ENCODE assay signal across 8 mouse cellular contexts in genomic region chr7:29155196-29155837, GRCm38 (mm10). TPM values are rescaled to one million over a fixed set of nuclear protein-coding genes. Genes with fewer than 3 reads are reported as not detected.
DNase-seq lines count a peak whose midpoint lies in the region; ATAC-seq and TF ChIP-seq lines count a peak whose summit lies in the region.

No protein-coding gene starts in this region.

- peaks cover 10% of the 10 kb centered on the region for H3K4me1 ChIP-seq in cerebellum, adult 2 months (ENCODE audit: control insufficient read depth, insufficient read depth, low read length)
- H3K4me1 ChIP-seq in forebrain, postnatal 0 days (ENCODE audit: insufficient read depth), result no peaks in the 10 kb centered on the region
- H3K4me1 ChIP-seq in lung, embryonic 14.5 days (ENCODE audit: insufficient read depth), result 0 out of 2 replicates have a peak, but pooled peaks cover 3% of the 10 kb centered on the region

- H3K4me3 ChIP-seq in cerebellum, adult 2 months (replicated peaks; ENCODE audit: insufficient read depth, low read depth, low read length), result peak overlapping the region; percentile 66
- peak overlapping the region; percentile 78 for H3K4me3 ChIP-seq in forebrain, postnatal 0 days (ENCODE audit: low read depth, low read length)
- H3K4me3 ChIP-seq in lung, embryonic 14.5 days (ENCODE audit: low read depth, low read length), result peak overlapping the region; percentile 80

- no peaks in the 10 kb centered on the region for H3K9me3 ChIP-seq in forebrain, postnatal 0 days (ENCODE audit: low read length)
- no peaks in the 10 kb centered on the region for H3K9me3 ChIP-seq in lung, embryonic 14.5 days (ENCODE audit: low read depth, low read length)

- TF ChIP-seq POLR2A in cerebellum, adult 2 months (IDR thresholded peaks at IDR 0.05; ENCODE audit: borderline replicate concordance, insufficient read depth, low read length), result peak; percentile 75

- H3K27ac ChIP-seq in cerebellum, adult 2 months (ENCODE audit: insufficient read depth, low read length), result peak overlapping the region; percentile 78
- peak overlapping the region; percentile 86 for H3K27ac ChIP-seq in forebrain, postnatal 0 days (ENCODE audit: low read depth, low read length)
- H3K27ac ChIP-seq in lung, embryonic 14.5 days (ENCODE audit: low read depth), result peak overlapping the region; percentile 84

- no peak for TF ChIP-seq CTCF in cerebellum, adult 2 months (IDR thresholded peaks at IDR 0.05; ENCODE audit: borderline replicate concordance, insufficient read depth, low read depth, low read length)
- TF ChIP-seq CTCF in forebrain, postnatal 0 days (IDR thresholded peaks at IDR 0.05; ENCODE audit: low read depth), result peak; percentile 52
- no peak for TF ChIP-seq CTCF in lung, embryonic 14.5 days (IDR thresholded peaks at IDR 0.05; ENCODE audit: low read depth)

- peak; percentile 92 for ATAC-seq in forebrain, postnatal 0 days
- peak; percentile 93 for ATAC-seq in lung, embryonic 14.5 days (ENCODE audit: insufficient read depth)

- no peaks in the 10 kb centered on the region for H3K27me3 ChIP-seq in cerebellum, adult 2 months (ENCODE audit: control insufficient read depth, insufficient read depth, low read length)
- H3K27me3 ChIP-seq in forebrain, postnatal 0 days (ENCODE audit: insufficient read depth, low read length), result no peaks in the 10 kb centered on the region
- peaks cover 19% of the 10 kb centered on the region for H3K27me3 ChIP-seq in lung, embryonic 14.5 days (ENCODE audit: insufficient read depth, low read length)

- DNase-seq in MEL-GATA-1-ER (ENCODE audit: extremely low read depth, low read depth), result peak; percentile 44
- peak; percentile 93 to 94 for DNase-seq in cerebellum, adult 2 months
- peak; percentile 89 for DNase-seq in forebrain, postnatal 0 days
- DNase-seq in heart, postnatal 4 days, result peak; percentile 89
- DNase-seq in layer of hippocampus, adult 8-10 months (ENCODE audit: low spot score in 2 of 2), result peak; percentile 78 to 86
- peak; percentile 92 for DNase-seq in lung, embryonic 14.5 days
- DNase-seq in ovary, postnatal 10 days (ENCODE audit: low spot score), result peak; percentile 60
- DNase-seq in thymus, postnatal 0 days (ENCODE audit: low spot score), result peak; percentile 64

- peak overlapping the region; percentile 87 for H3K4me2 ChIP-seq in forebrain, postnatal 0 days (ENCODE audit: low read depth)
- peak overlapping the region; percentile 97 for H3K4me2 ChIP-seq in lung, embryonic 14.5 days

- 6% methylated on average over 37 of the region's 37 CpGs for WGBS in cerebellum, adult 2 months
- 7% methylated on average over 37 of the region's 37 CpGs for WGBS in forebrain, postnatal 0 days
- WGBS in lung, embryonic 14.5 days, result 7% methylated on average over 37 of the region's 37 CpGs

- no peaks in the 10 kb centered on the region; the same call in 1 of the 2 replicates for H3K36me3 ChIP-seq in forebrain, postnatal 0 days (ENCODE audit: insufficient read depth)
- no peaks in the 10 kb centered on the region for H3K36me3 ChIP-seq in lung, embryonic 14.5 days (ENCODE audit: insufficient read depth)

- H3K9ac ChIP-seq in forebrain, postnatal 0 days, result peak overlapping the region; percentile 69
- H3K9ac ChIP-seq in lung, embryonic 14.5 days, result peak overlapping the region; percentile 70

RNA-seq across cellular contexts. Expression of gene Fam98c, which starts 0.7 kb away (rescaled TPM):
- polyA plus RNA-seq in cerebellum, adult 2 months (2012; rRNA removed), result 76.2 and 81.4 TPM in 2 replicates
- 15.9 and 23.5 TPM in 2 replicates for total RNA-seq in forebrain, postnatal 0 days (2014; rRNA removed)
- 24.7 and 25.3 TPM in 2 replicates for polyA plus RNA-seq in forebrain, postnatal 0 days (2015; fragmentation: Nextera tagmentation; extraction: Ambion mirVana)
- 10 to 100 TPM; 13.6 to 14.6 TPM for total RNA-seq in heart, postnatal 4 days (2021)
- 10 to 100 TPM; 27.9 to 32.4 (median 29.9) TPM for total RNA-seq in layer of hippocampus, adult 8-10 months (2022)
- 10.7 and 16.3 TPM in 2 replicates for polyA plus RNA-seq in lung, embryonic 14.5 days (2014; fragmentation: Nextera tagmentation; extraction: Ambion mirVana)
- polyA plus RNA-seq in thymus, postnatal 0 days (2015; fragmentation: Nextera tagmentation; extraction: Ambion mirVana), result 49.7 and 54.4 TPM in 2 replicates

RNA-seq across cellular contexts. Expression of gene Ggn, which starts 14.7 kb away (rescaled TPM):
- 0.86 and 1.1 TPM in 2 replicates for polyA plus RNA-seq in cerebellum, adult 2 months (2012; rRNA removed)
- 0.67 and 0.77 TPM in 2 replicates for total RNA-seq in forebrain, postnatal 0 days (2014; rRNA removed)
- polyA plus RNA-seq in forebrain, postnatal 0 days (2015; fragmentation: Nextera tagmentation; extraction: Ambion mirVana), result 0.39 and 0.40 TPM in 2 replicates
- total RNA-seq in heart, postnatal 4 days (2021), result under 1 TPM; 0.24 to 0.54 TPM
- 1 to 10 TPM in 2 of 4 experiments, under 1 TPM in 2; 0.69 to 1.4 (median 0.88) TPM for total RNA-seq in layer of hippocampus, adult 8-10 months (2022)
- 0.17 and 0.28 TPM in 2 replicates for polyA plus RNA-seq in lung, embryonic 14.5 days (2014; fragmentation: Nextera tagmentation; extraction: Ambion mirVana)
- polyA plus RNA-seq in thymus, postnatal 0 days (2015; fragmentation: Nextera tagmentation; extraction: Ambion mirVana), result 0.17 and 0.20 TPM in 2 replicates

RNA-seq across cellular contexts. Expression of gene Spred3, which starts 14.9 kb away (rescaled TPM):
- 22.5 and 25.4 TPM in 2 replicates for polyA plus RNA-seq in cerebellum, adult 2 months (2012; rRNA removed)
- total RNA-seq in forebrain, postnatal 0 days (2014; rRNA removed), result 19.0 and 29.0 TPM in 2 replicates
- polyA plus RNA-seq in forebrain, postnatal 0 days (2015; fragmentation: Nextera tagmentation; extraction: Ambion mirVana), result 4.7 and 6.8 TPM in 2 replicates
- 1 to 10 TPM; 2.2 to 2.5 TPM for total RNA-seq in heart, postnatal 4 days (2021)
- total RNA-seq in layer of hippocampus, adult 8-10 months (2022), result 10 to 100 TPM; 40.6 to 59.3 (median 47.8) TPM
- polyA plus RNA-seq in lung, embryonic 14.5 days (2014; fragmentation: Nextera tagmentation; extraction: Ambion mirVana), result 1.7 and 2.5 TPM in 2 replicates
- 0.23 and 1.4 TPM in 2 replicates for polyA plus RNA-seq in thymus, postnatal 0 days (2015; fragmentation: Nextera tagmentation; extraction: Ambion mirVana)

RNA-seq across cellular contexts. Expression of gene Rasgrp4, which starts 20.7 kb away (rescaled TPM):
- 1.2 and 1.5 TPM in 2 replicates for polyA plus RNA-seq in cerebellum, adult 2 months (2012; rRNA removed)
- 1.8 and 4.0 TPM in 2 replicates for total RNA-seq in forebrain, postnatal 0 days (2014; rRNA removed)
- 0.84 and 1.3 TPM in 2 replicates for polyA plus RNA-seq in forebrain, postnatal 0 days (2015; fragmentation: Nextera tagmentation; extraction: Ambion mirVana)
- under 1 TPM; 0.79 to 0.86 TPM for total RNA-seq in heart, postnatal 4 days (2021)
- 1 to 10 TPM in 1 of 4 experiments, under 1 TPM in 3; 0.72 to 2.3 (median 0.93) TPM for total RNA-seq in layer of hippocampus, adult 8-10 months (2022)
- polyA plus RNA-seq in lung, embryonic 14.5 days (2014; fragmentation: Nextera tagmentation; extraction: Ambion mirVana), result 0.95 and 1.0 TPM in 2 replicates
- polyA plus RNA-seq in thymus, postnatal 0 days (2015; fragmentation: Nextera tagmentation; extraction: Ambion mirVana), result 2.2 and 3.4 TPM in 2 replicates

RNA-seq across cellular contexts. Expression of gene Psmd8, which starts 25.2 kb away (rescaled TPM):
- 239 and 249 TPM in 2 replicates for polyA plus RNA-seq in cerebellum, adult 2 months (2012; rRNA removed)
- 245 and 253 TPM in 2 replicates for total RNA-seq in forebrain, postnatal 0 days (2014; rRNA removed)
- polyA plus RNA-seq in forebrain, postnatal 0 days (2015; fragmentation: Nextera tagmentation; extraction: Ambion mirVana), result 292 and 338 TPM in 2 replicates
- 100 to 1,000 TPM; 184 to 188 TPM for total RNA-seq in heart, postnatal 4 days (2021)
- total RNA-seq in layer of hippocampus, adult 8-10 months (2022), result 100 to 1,000 TPM; 116 to 137 (median 132) TPM
- 284 and 285 TPM in 2 replicates for polyA plus RNA-seq in lung, embryonic 14.5 days (2014; fragmentation: Nextera tagmentation; extraction: Ambion mirVana)
- 358 and 374 TPM in 2 replicates for polyA plus RNA-seq in thymus, postnatal 0 days (2015; fragmentation: Nextera tagmentation; extraction: Ambion mirVana)

Comparison
In these comparisons a context has a peak if more than half of its experiments do, and no peak if none do; other contexts are left out.
1. Peak in every context shown above with its lines: DNase-seq, ATAC-seq, H3K4me3 ChIP-seq and H3K27ac ChIP-seq.